Mouse (Mus musculus): ENCODE results near the gene Dennd1a.
A peak's percentile ranks its signal among the peaks of the same experiment; 100 is the strongest.

The Dennd1a gene

DNA sequence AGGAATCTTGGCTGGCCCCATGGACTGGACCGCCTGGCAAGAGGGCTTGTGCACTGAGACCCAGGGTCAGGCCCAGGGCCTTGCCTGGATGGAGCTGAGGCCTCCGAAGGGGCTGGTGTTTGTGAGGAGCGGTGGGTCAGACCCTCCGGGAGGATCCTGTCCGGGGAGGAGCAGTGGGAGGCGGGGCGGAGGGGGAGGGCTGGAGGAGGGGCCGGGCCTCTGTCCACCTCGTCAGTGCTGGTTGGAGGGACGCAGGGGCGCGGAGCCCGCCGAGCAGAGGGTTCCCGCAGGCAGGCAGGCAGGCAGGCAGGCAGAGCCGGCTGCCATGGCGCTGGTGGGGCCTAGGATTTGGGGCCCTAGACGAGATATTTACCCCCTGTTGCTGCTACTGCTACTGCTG lies 511.2 kb downstream of the Dennd1a start, which contains the start of gene Crb2:
Gene Crb2, plus strand, starts transcription at position 234 of the 400 bp plus-strand sequence.
- DNase-seq (ENCODE audit: low spot score): no peak

DNA sequence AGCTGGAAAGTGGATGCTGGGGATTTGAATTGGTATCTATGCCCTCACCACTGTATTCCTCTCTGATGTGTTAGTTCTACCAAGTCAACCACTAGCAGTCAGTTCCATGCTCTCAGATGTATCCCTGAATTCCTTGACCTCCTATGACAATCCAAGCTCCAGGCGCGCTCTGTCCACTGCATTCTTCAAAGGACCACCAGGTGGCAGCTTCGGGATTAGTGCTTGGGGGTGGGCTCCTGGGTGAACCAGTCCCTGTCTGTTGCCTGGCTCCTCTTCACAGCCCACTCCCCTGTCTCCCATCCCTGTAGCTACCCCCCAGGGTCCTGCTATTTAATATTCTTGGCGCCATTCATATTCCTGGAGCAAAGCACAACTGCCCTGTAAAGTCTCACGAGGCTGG lies 512.6 kb downstream of the Dennd1a start:
- peak; percentile 81 for DNase-seq (ENCODE audit: low spot score)

DNA sequence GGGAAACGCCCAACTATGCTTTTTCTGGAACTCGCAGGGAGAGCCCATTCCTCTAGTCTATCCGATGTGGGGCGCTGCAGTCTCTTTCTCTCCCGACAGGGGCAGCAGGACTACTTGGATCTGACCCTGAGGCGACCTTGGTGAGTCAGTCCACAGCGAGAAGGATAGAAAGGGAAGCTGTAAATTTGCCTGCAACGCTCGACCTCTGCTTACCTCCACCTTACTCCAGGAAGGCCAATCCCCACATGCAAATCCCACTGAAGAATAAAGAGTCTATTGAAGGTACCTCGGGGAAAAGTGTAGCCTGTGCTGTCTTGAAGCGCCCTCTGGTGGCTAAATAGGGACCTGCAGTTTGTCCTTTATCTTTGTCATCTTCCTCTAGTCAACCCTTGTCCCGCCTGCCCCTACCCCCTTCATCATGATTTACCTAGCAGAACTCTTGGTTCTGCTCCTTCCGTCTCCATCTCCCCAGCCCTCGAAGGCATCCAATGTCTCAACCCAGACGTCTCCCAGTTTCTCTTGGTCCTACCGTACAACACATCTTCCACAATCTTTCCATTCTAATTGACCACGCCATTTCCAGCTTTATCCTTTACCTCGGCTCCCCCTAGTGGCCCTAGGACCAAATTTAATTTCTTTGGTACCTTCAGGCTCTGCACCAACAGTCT lies 515.4 kb downstream of the Dennd1a start:
- peak; percentile 92 for DNase-seq (ENCODE audit: low spot score)

DNA sequence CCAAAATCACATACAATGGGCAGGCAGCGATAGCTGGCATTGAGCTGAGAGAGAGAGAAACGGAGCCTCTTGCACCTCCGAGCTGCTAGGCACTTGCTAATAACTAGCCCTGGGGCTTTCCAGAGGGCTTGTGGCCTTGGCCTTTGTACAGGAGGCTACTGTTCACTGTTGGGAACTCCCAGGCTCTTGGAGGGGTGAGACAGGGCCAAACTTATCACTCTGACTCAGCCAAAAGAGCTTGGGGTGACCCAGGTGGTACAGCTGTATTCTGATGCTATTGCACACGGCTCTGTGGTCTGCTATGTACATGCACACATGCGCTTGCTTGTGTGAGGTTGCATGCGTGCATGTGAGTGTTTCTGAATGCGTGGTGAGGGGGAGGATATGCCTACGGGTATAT lies 517.4 kb downstream of the Dennd1a start:
- no peak for DNase-seq (ENCODE audit: low spot score)

DNA sequence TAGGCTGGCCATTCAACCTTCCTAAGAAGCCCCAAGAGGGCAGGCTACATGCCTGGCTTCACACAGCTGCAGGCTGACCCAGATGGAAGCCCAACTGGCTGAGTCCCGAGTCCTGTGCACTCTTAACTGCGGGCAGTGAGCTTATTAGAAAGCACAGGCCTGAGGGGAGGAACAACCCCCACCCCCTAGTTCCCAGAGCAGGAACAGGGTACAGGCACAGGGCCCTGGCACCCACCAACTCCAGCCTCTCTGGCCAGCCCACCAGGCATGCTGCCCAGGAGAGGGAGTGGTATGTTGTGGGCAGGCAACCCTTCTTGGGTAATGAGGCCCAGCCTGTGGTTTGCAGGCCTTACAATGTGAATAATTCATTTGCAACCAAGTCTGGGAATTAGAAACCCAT lies 518.3 kb downstream of the Dennd1a start:
- DNase-seq (ENCODE audit: low spot score): no peak

DNA sequence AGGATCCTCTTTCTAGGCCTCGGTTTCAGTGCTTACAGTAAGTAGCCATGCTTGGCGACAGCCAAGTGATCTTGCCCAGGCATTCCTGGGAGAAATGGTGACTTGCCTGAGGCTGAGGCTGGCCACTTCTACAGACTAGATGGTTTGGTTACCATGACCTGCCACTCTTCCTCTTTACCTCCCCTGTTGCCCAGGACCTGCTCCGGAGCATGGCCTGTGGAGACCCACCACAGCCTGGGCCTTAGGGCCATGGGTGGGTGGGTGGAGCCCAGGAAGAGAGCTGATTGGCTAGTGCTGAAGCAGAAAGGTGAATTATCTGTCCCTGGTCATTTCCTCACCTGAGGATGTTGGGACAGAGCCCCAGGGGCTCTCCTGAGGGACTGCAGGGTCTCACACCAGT lies 519.5 kb downstream of the Dennd1a start:
- DNase-seq (ENCODE audit: low spot score): no peak

DNA sequence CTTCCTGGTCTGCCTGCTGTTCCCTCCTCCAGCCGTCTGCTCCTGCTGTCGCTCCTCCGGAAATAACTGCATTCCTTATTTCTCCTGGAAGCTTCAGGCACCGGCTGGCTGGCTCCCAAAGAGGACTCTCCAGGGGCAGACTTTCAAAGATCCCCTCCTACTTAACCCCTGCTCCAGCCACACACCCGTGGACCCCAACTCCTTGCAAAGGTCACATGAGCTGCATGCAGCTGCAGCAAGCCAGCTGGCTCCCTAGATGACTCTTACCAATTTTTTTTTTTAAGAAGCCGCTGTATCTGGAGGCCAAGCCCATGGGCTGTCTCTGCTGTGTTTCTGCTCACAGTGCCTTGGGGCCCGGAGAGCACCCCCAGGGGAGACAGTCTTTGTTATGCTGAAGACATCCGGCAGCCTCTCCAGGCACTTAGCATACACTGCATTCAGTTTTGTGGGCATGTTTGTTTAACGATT lies 520.1 kb downstream of the Dennd1a start:
- DNase-seq (ENCODE audit: low spot score): peak; percentile 76

DNA sequence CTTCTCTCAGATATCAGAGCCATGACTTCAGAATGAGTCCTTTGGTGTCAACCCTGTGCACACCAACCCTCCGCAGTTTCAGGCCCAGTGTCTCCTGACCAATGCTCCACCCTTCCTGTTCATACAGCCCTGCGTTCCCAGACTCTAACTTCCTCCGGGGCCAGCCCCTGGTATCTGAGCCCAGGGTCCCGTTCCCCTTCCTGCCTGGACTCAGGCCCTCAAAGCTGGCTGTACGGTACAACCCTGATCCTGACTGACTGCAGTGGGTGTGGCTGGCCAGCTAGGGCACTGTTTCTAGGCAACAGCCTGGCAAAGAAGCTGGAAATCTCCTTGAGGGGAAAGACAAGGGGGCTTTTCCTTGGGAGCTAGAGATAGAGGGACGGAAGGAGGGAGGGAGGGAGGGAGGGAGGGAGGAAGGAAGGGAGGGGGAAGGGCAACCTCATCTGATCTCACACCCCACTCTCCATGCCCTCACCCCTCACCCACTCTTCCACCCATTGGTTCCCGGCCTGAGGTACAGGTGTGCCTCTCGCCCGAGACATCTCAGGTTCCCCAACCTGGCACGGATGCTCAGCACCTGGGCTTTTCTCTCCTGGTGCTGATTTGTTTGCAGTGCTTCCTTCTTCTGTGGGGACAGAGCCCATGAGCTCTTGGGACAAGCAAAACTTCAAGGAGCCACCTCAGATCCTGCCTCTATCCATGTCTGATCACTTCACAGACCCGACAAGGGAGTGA lies 521.0 kb downstream of the Dennd1a start:
- no peak for DNase-seq (ENCODE audit: low spot score)

DNA sequence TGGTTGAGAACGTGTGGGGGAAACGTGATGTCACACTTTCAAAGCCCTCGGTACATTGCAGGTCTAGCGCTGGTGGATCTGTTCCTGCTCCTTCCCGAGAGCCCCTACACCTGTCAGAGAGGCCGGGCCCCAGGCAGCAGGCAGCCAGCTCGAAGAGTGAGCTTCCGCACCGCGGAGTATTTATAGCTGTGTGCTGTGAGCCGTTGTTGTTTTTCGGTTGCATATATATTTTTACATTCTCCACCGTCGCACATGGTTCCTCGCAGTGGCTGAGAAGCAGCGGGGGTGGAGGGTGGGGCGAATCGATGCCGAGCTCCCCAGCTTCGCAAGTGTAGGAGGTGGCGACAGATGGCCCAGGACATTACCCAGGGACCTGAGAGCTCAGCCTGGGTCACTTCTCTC lies 522.1 kb downstream of the Dennd1a start:
- no peak for DNase-seq (ENCODE audit: low spot score)

DNA sequence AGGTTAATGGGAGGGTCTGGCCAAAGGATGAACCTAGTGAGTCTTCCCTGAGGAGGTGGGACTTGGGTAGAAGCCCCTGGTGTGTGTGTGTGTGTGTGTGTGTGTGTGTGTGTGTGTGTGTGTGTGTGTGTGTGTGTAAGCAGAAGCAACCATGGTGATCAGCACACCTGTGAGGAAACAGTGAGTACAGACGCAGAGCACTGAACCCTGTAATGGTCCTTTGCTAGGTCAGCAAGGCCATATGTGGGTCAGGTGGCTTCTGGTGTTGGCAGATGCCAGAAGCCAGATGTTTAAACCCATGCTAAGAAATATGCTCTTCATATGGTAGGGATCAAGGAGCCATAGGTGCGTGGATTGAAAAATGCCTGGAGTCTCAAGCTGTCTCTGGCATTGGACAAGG lies 522.7 kb downstream of the Dennd1a start:
- DNase-seq (ENCODE audit: low spot score): no peak

DNA sequence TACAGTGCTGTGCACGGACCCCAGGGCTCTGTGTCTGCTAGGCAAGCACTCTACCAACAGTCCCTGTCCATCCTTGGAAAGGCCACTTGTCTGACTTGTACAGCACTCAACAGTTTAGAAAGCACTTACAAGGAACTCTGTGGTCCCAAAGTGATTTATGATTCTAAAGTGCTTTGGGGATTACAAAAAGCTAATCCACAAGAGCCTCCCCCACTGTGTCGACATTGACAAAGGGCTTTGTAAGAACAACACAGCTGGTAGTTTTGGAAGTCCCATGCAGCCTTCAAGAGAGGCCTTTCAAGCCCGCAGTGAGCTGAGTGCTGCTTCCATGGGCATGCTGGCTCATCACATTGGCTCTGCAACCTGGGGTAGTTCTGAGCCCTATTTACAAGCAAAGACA lies 523.6 kb downstream of the Dennd1a start:
- DNase-seq (ENCODE audit: low spot score): no peak

DNA sequence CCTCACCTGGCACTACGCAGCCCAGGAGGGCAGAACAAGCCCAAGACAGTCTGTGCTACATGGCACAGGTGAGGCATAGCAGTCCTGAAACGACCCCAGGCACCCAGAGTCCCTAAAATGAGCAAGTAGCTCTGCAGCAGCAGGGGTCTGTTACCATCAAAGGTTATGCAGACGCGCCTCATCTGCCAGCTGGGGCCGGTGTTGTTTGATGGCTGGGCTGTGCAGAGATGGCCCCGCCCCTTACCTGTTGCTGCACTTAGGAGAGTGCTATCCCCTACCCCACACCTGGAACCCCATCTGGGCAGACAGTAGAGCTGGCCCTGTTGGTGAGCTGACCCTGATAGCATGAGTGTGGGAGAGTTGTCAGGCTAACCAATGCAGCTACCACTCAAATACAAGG lies 526.6 kb downstream of the Dennd1a start:
- no peak for DNase-seq (ENCODE audit: low spot score)

DNA sequence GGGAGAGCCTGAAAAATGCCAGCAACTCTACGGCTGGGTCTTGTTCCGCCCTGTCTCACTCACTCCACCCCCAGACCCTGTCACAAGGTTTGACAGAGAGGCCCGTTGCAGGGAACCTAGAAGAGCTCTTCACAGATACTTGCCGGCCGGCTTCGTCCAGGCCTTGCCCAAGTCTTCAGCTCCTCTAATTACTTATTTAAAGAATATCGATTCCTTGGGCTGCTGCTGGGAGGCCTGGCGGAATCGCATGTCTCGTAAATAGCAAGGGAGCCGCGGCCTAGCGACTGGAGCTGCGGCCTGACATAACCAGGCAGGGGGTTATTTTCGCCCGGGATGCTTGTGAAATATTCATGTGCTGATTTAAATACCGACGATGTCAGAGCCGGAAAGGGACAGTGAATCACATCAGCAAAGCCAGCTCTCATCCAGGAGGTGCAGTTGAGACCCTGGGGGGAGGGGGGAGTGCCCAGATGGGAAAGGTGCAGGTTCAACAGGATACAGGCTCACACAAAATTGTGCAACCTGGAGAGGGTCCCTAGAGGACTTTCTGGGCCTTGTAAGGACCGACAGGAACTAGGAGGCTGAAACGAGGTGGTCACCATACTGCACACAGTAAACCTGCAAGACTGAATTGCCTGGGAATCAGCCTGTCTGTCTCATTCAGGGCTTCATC lies 528.7 kb downstream of the Dennd1a start:
- DNase-seq (ENCODE audit: low spot score): no peak

DNA sequence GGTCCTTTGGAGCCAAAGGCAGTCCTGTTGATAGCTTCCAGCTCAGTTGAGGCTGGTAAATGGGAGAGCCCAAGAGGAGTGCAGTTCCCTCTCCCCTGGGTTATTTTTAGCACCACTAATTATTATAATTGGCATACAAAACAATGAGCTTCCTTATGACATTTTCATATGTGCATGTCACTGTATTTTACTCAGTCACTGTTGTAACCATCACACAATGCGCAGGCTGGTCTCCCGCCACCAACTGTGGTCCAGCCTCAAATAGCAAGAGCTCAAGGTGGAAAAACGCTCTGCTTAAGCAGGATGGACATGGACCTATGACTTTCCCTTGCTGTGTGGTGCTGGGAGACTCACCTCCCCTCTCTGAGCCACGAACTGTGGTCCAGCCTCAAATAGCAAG lies 529.4 kb downstream of the Dennd1a start:
- no peak for DNase-seq (ENCODE audit: low spot score)

DNA sequence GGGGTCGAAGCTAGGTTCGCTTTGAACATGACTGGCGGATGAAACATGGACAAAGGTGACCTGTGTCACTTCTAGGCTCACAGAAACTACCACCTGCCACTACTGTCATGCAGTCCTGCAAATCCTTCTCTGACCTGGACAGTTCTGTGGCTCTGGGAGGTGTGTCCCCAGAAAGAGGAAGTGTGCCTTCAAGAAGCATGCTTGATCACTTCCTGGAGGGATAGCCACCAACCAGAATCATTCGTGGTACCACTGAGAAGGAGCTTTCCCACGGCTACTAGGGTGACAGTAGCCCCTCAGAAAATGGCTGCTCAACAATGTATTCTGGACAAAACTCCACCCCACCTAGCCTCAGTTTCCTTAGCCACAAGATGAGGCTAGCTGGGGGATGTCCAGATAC lies 530.2 kb downstream of the Dennd1a start:
- no peak for DNase-seq (ENCODE audit: low spot score)

DNA sequence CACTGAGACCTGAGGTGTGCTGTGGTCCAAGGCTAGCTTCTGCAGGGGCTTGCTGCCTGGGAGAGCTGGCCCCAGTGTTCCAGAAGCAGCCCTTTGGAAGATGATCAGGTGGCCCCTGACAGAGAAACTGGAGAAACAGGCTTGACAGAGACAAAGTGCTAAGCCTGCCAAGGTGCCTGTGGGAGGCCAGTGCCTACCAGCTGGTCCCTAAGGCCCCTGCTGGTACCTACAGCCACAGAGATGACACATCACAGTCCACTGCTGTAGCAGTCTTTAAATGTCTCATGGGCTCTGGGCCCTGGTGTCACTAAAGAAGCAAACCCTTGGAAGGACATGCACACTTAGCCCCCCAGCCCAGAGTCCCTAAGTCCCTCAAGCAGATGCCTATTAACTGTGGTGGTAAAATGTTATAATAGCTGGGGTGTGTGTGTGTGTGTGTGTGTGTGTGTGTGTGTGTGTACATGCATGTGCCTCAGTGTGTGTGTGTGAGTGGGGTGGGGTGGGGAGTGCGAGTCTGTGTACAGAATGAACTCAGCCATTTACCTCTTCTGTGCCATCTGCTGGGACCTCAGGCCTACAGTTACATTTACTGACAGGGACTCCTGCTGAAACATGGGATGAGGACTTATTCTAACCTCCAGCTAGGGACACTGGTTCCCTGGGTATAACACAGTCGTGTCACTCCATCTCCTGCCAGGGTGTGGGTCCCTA lies 530.8 kb downstream of the Dennd1a start:
- DNase-seq (ENCODE audit: low spot score): no peak

DNA sequence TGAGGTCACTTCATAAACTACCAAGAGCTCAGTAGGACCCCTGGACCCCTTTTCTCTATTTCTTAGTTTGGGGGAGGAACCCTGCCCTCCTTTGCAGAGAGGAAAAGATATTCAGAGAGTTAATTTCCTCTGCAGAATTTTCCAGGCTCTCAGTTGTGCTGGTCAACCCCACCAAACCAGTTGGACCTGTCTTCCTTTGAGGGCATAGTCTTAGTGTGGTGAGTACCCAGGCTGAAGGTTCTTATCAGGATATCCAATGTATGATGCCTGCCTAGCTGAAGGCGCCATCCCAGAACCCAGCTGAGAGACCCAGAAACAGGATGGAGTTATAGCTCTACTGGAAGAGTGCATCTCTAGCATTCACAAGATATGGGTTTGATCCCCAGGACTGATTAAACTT lies 536.1 kb downstream of the Dennd1a start:
- DNase-seq (ENCODE audit: low spot score): no peak

DNA sequence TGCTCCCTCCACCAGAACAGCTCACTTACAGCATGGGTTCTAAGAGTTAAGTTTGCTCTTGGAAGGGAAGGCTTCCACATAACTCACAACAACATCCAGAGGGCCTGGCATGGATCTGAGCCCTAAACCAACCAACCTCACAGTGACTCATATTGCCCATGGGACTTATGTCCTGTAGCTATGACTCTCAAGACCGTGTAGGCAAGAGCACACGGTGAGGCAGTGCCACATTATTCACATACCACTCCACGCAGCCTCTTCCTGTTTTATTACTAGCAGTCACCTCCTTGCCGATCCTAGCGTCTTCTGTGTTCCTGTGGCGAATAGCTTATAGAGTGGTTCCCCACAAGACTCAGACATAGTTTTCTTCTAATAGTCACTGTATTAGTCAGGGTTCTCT lies 537.9 kb downstream of the Dennd1a start:
- no peak for DNase-seq (ENCODE audit: low spot score)
